Mouse (Mus musculus): ENCODE measurements around the gene Cyfip2.

Gene Cyfip2

GRCm38 (mm10) chr11:46312523-46313035 is at the start of gene Cyfip2:
Cyfip2 (minus strand) TSS chr11:46312859.
- no peak for DNase-seq (ENCODE audit: low read depth)

GRCm38 (mm10) chr11:46360991-46361665 is 48.5 kb upstream of the Cyfip2 start:
- DNase-seq (ENCODE audit: low read depth) = no peak

GRCm38 (mm10) chr11:46358369-46358768 is 45.7 kb upstream of the Cyfip2 start:
- no peak for DNase-seq (ENCODE audit: low read depth)

- no peak for DNase-seq (ENCODE audit: low read depth)
Measured at GRCm38 (mm10) chr11:46349681-46350410, 37.2 kb upstream of the Cyfip2 start.

- DNase-seq (ENCODE audit: low read depth) = peak; percentile 70
Measured at GRCm38 (mm10) chr11:46348416-46348815, 35.8 kb upstream of the Cyfip2 start.

GRCm38 (mm10) chr11:46347756-46348155 is 35.1 kb upstream of the Cyfip2 start:
- peak; percentile 70 for DNase-seq (ENCODE audit: low read depth)

- peak; percentile 87 for DNase-seq (ENCODE audit: low read depth)
Measured at GRCm38 (mm10) chr11:46343886-46344546, 31.4 kb upstream of the Cyfip2 start.

GRCm38 (mm10) chr11:46341960-46342359 is 29.3 kb upstream of the Cyfip2 start:
- DNase-seq (ENCODE audit: low read depth) = no peak

- no peak for DNase-seq (ENCODE audit: low read depth)
Measured at GRCm38 (mm10) chr11:46336020-46336419, 23.4 kb upstream of the Cyfip2 start.

- DNase-seq (ENCODE audit: low read depth) = no peak
Measured at GRCm38 (mm10) chr11:46332217-46332616, 19.6 kb upstream of the Cyfip2 start.

GRCm38 (mm10) chr11:46326271-46327015 is 13.8 kb upstream of the Cyfip2 start:
- DNase-seq (ENCODE audit: low read depth) = peak; percentile 91

- no peak for DNase-seq (ENCODE audit: low read depth)
Measured at GRCm38 (mm10) chr11:46321559-46321958, 8.9 kb upstream of the Cyfip2 start.

- no peak for DNase-seq (ENCODE audit: low read depth)
Measured at GRCm38 (mm10) chr11:46314534-46314933, 1.9 kb upstream of the Cyfip2 start.

GRCm38 (mm10) chr11:46313851-46314250 is 1.2 kb upstream of the Cyfip2 start:
- peak; percentile 43 for DNase-seq (ENCODE audit: low read depth)

- DNase-seq (ENCODE audit: low read depth) = peak; percentile 90
Measured at GRCm38 (mm10) chr11:46311703-46312522, 746 bp downstream of the Cyfip2 start.

- DNase-seq (ENCODE audit: low read depth) = peak; percentile 90
Measured at GRCm38 (mm10) chr11:46311181-46311702, 1.4 kb downstream of the Cyfip2 start.

GRCm38 (mm10) chr11:46310647-46311063 is 2.0 kb downstream of the Cyfip2 start:
- DNase-seq (ENCODE audit: low read depth) = peak; percentile 65

GRCm38 (mm10) chr11:46309808-46310555 is 2.7 kb downstream of the Cyfip2 start:
- DNase-seq (ENCODE audit: low read depth) = peak; percentile 57

- DNase-seq (ENCODE audit: low read depth) = peak; percentile 78
Measured at GRCm38 (mm10) chr11:46309111-46309741, 3.4 kb downstream of the Cyfip2 start.

Data from induced T-regulatory cell, adult 2 months (primary cell).